Mouse (Mus musculus) G1E (cell line): Measurements from ENCODE around the gene Galnt18.

Experiments
- CTCF ChIP-seq: IDR thresholded peaks from 2 replicates; pipeline ENCODE4 v1.5.1; 2012; ENCODE audit warnings: low read depth, low read length, inconsistent platforms, mixed read lengths
- GATA1 ChIP-seq: IDR thresholded peaks from 2 replicates; pipeline ENCODE4 v1.6.1; 2012; ENCODE audit warnings: borderline replicate concordance, low read length, inconsistent platforms, mixed read lengths
- TAL1 ChIP-seq: conservative IDR thresholded peaks from 2 replicates; pipeline ENCODE4 v1.6.1; 2012; ENCODE audit warnings: low read depth, low read length, inconsistent platforms, mixed read lengths

DNA sequence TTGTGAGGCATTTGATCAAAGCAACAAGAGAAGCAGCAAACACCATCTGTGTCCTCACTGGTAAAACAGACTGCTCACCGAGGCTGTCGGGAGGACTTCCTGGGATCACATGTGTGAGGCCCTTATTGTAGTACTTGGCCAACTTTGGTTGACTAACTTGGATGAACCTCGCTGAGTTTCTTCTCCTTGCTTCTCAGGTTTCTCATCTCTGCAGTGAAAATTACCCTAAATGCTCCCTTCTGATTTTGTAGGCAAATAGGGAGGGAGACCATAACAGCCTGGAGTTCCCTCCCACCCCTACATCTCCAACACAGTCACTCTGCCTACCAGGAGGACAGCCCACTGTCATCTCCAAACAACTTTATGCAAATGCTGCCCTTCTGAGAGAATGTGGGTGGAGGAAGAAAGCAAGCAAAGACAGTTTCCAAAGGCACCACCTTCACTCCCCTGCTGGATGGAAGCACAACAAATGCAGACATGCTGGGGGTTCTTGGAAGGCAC lies 31.2 kb downstream of the Galnt18 start:
- TF ChIP-seq CTCF (no peak), TAL1 (no peak), GATA1 (no peak)
